Comparison of ENCODE assay signal across 8 mouse cellular contexts in genomic region chr11:55031211-55031990, GRCm38 (mm10). TPM values are rescaled to one million over a fixed set of nuclear protein-coding genes. Genes with fewer than 3 reads are reported as not detected.
DNase-seq lines count a peak whose midpoint lies in the region; ATAC-seq and TF ChIP-seq lines count a peak whose summit lies in the region.

No protein-coding gene starts in this region.

- peaks cover 29% of the 10 kb centered on the region for H3K4me1 ChIP-seq in liver, adult 2 months (ENCODE audit: control insufficient read depth, insufficient read depth, low read length)
- peaks cover 45% of the 10 kb centered on the region for H3K4me1 ChIP-seq in embryonic facial prominence, embryonic 13.5 days
- peaks cover 46% of the 10 kb centered on the region for H3K4me1 ChIP-seq in liver, embryonic 12.5 days

- no peaks in the 10 kb centered on the region for H3K9me3 ChIP-seq in embryonic facial prominence, embryonic 13.5 days
- H3K9me3 ChIP-seq in liver, embryonic 12.5 days (replicated peaks): no peaks in the 10 kb centered on the region

- H3K27ac ChIP-seq in liver, adult 2 months (replicated peaks; ENCODE audit: insufficient read depth, low read depth, low read length): 0 out of 2 replicates have a peak overlapping the region, but pooled peaks have one; percentile 13
- H3K27ac ChIP-seq in embryonic facial prominence, embryonic 13.5 days: peak overlapping the region; percentile 87
- H3K27ac ChIP-seq in liver, embryonic 12.5 days: peak overlapping the region; percentile 62; the same call in 1 of the 2 replicates

- H3K4me3 ChIP-seq in liver, adult 2 months (ENCODE audit: insufficient read depth, low read depth, low read length): no peak overlapping the region
- H3K4me3 ChIP-seq in embryonic facial prominence, embryonic 13.5 days: peak overlapping the region; percentile 76
- peak overlapping the region; percentile 61 for H3K4me3 ChIP-seq in liver, embryonic 12.5 days

- no peak for TF ChIP-seq POLR2A in liver, adult 2 months (IDR thresholded peaks at IDR 0.05; ENCODE audit: extremely low read depth, insufficient read depth, low read length)

- H3K79me2 ChIP-seq in liver, adult 2 months (ENCODE audit: control insufficient read depth, insufficient read depth, low read length): peaks cover 30% of the 10 kb centered on the region

- no peaks in the 10 kb centered on the region for H3K27me3 ChIP-seq in liver, adult 2 months (ENCODE audit: control insufficient read depth, insufficient read depth, low read length)
- H3K27me3 ChIP-seq in embryonic facial prominence, embryonic 13.5 days: no peaks in the 10 kb centered on the region
- H3K27me3 ChIP-seq in liver, embryonic 12.5 days (replicated peaks): peaks cover 22% of the 10 kb centered on the region

- ATAC-seq in embryonic facial prominence, embryonic 13.5 days (ENCODE audit: insufficient number of reproducible peaks, insufficient read depth, low FRiP score, low TSS enrichment, low read depth): no peak; the same call in 1 of the 2 replicates
- no peak for ATAC-seq in liver, embryonic 12.5 days

- WGBS in liver, adult 2 months: 53% methylated on average over 10 of the region's 10 CpGs
- WGBS in embryonic facial prominence, embryonic 13.5 days: 43% methylated on average over 10 of the region's 10 CpGs
- 23% methylated on average over 10 of the region's 10 CpGs for WGBS in liver, embryonic 12.5 days (ENCODE audit: insufficient replicate concordance)

- no peaks in the 10 kb centered on the region for H3K36me3 ChIP-seq in liver, adult 2 months (ENCODE audit: control insufficient read depth, insufficient read depth, low read length)
- peaks cover 4% of the 10 kb centered on the region for H3K36me3 ChIP-seq in embryonic facial prominence, embryonic 13.5 days
- H3K36me3 ChIP-seq in liver, embryonic 12.5 days: no peaks in the 10 kb centered on the region

- H3K4me2 ChIP-seq in embryonic facial prominence, embryonic 13.5 days: peak overlapping the region; percentile 94
- H3K4me2 ChIP-seq in liver, embryonic 12.5 days: peak overlapping the region; percentile 86

- no peak overlapping the region; the same call in 1 of the 2 replicates for H3K9ac ChIP-seq in liver, adult 2 months (ENCODE audit: low read depth, low read length)
- H3K9ac ChIP-seq in embryonic facial prominence, embryonic 13.5 days: peak overlapping the region; percentile 86
- H3K9ac ChIP-seq in liver, embryonic 12.5 days: no peak overlapping the region

- DNase-seq in liver, adult 2 months (ENCODE audit: extremely low read depth, low read depth, low spot score): no peak
- DNase-seq in liver: no peak
- DNase-seq in spleen, postnatal 36 days (ENCODE audit: low spot score in 2 of 2): peak; percentile 79 to 82
- no peak for DNase-seq in frontal cortex, postnatal 36 days (ENCODE audit: low spot score in 2 of 2)
- DNase-seq in right cerebral cortex, adult 18-20 months: no peak
- no peak for DNase-seq in gastrocnemius, adult 8-10 months (ENCODE audit: low spot score in 2 of 2)

- TF ChIP-seq CTCF in liver, adult 2 months (IDR thresholded peaks at IDR 0.05; ENCODE audit: low read depth, low read length): no peak

RNA-seq across cellular contexts. Expression of gene Anxa6, which starts 1.8 kb away (rescaled TPM):
- total RNA-seq in liver, adult 2 months (2014; rRNA removed): 111 and 120 TPM in 2 replicates
- 87.5 and 91.3 TPM in 2 replicates for polyA plus RNA-seq in liver, adult 2 months (2012; rRNA removed)
- polyA plus RNA-seq in embryonic facial prominence, embryonic 13.5 days (2015; fragmentation: Nextera tagmentation; extraction: Ambion mirVana): 246 and 262 TPM in 2 replicates
- 52.9 and 54.7 TPM in 2 replicates for polyA plus RNA-seq in liver, embryonic 12.5 days (2016; fragmentation: Nextera tagmentation; extraction: Ambion mirVana)
- total RNA-seq in gastrocnemius, adult 8-10 months (2022): 100 to 1,000 TPM; 160 to 179 (median 170) TPM

RNA-seq across cellular contexts. Expression of gene Ccdc69, which starts 46.5 kb away (rescaled TPM):
- 0.13 and 0.55 TPM in 2 replicates for total RNA-seq in liver, adult 2 months (2014; rRNA removed)
- 0.43 TPM in 1 of 2 replicates, not detected in the other for polyA plus RNA-seq in liver, adult 2 months (2012; rRNA removed)
- 0.27 and 0.41 TPM in 2 replicates for polyA plus RNA-seq in embryonic facial prominence, embryonic 13.5 days (2015; fragmentation: Nextera tagmentation; extraction: Ambion mirVana)
- polyA plus RNA-seq in liver, embryonic 12.5 days (2016; fragmentation: Nextera tagmentation; extraction: Ambion mirVana): 1.0 and 1.2 TPM in 2 replicates
- total RNA-seq in gastrocnemius, adult 8-10 months (2022): 1 to 10 TPM; 1.8 to 4.2 (median 3.3) TPM

Comparison
In these comparisons a context has a peak if more than half of its experiments do, and no peak if none do; other contexts are left out.
1. DNase-seq: peak in spleen, postnatal 36 days (2 of 2); none in liver, adult 2 months (single experiment), liver (single experiment), frontal cortex, postnatal 36 days (0 of 2), right cerebral cortex, adult 18-20 months (single experiment) and gastrocnemius, adult 8-10 months (0 of 2).
2. H3K27ac ChIP-seq: peak in every context shown above with its lines; median percentile 87 in embryonic facial prominence, embryonic 13.5 days; 62 in liver, embryonic 12.5 days; 13 in liver, adult 2 months.